In genomic region chr4:133174361-133174760, GRCm38 (mm10) we compare ENCODE assay signal across 11 mouse cellular contexts. TPM values are rescaled to one million over a fixed set of nuclear protein-coding genes. Genes with fewer than 3 reads are reported as not detected.
DNase-seq lines count a peak whose midpoint lies in the region; ATAC-seq and TF ChIP-seq lines count a peak whose summit lies in the region.
"Had no signal": no experiment of that assay in that cellular context is flagged by ENCODE, and none has a peak within 500 bp of the region (broad histone marks: within the 10 kb centered on the region; RNA-seq: fewer than 3 reads in every experiment).

No protein-coding gene starts in this region.

- intact Hi-C loops in gastrocnemius, adult 2 months (cut with DNase I), result loop anchor here (2.0 kb wide), 1 partner anchor 42 kb away; no protein-coding TSS in a partner anchor

- peaks cover 7% of the 10 kb centered on the region for H3K36me3 ChIP-seq in heart, embryonic 15.5 days
- H3K36me3 ChIP-seq in lung, postnatal 0 days (ENCODE audit: insufficient read depth, low read length), result peaks cover 18% of the 10 kb centered on the region; the same call in 1 of the 2 replicates

- no peak for DNase-seq in gastrocnemius, adult 2 months
- DNase-seq in gastrocnemius, postnatal 25 days, result no peak
- DNase-seq in B cell, adult 2 months, result peak; percentile 33 to 34
- peak; percentile 81 for DNase-seq in lung, postnatal 0 days (ENCODE audit: low spot score)
- no peak for DNase-seq in cerebellum, adult 11-12 months
- DNase-seq in adrenal gland, adult 18-20 months (ENCODE audit: low spot score in 2 of 2), result no peak
- DNase-seq in urinary bladder, postnatal 36 days (ENCODE audit: low spot score in 2 of 2), result no peak
- DNase-seq: cerebellum, adult 9-10 months had no signal

- TF ChIP-seq CTCF in gastrocnemius, adult 2 months (IDR thresholded peaks at IDR 0.05), result no peak
- no peak for TF ChIP-seq CTCF in lung, postnatal 0 days (IDR thresholded peaks at IDR 0.05)

- peak overlapping the region; percentile 51 for H3K4me3 ChIP-seq in gastrocnemius, adult 2 months
- H3K4me3 ChIP-seq in heart, embryonic 15.5 days, result no peak overlapping the region
- no peak overlapping the region for H3K4me3 ChIP-seq in lung, postnatal 0 days (ENCODE audit: low read depth, low read length)
- H3K4me3 ChIP-seq: myocyte had no signal

- 25% methylated on average over 4 of the region's 4 CpGs for WGBS in heart, embryonic 15.5 days
- 30% methylated on average over 4 of the region's 4 CpGs for WGBS in lung, postnatal 0 days

- no peak for ATAC-seq in heart, embryonic 15.5 days (replicated peaks; ENCODE audit: insufficient number of reproducible peaks, insufficient read depth, low FRiP score, low read depth)
- peak; percentile 43 for ATAC-seq in lung, postnatal 0 days
- ATAC-seq: hindbrain, embryonic 16.5 days had no signal

- no peaks in the 10 kb centered on the region for H3K27me3 ChIP-seq in heart, embryonic 15.5 days
- no peaks in the 10 kb centered on the region for H3K27me3 ChIP-seq in lung, postnatal 0 days (replicated peaks; ENCODE audit: insufficient read depth, low read length)

- peak overlapping the region; percentile 37 for H3K4me2 ChIP-seq in heart, embryonic 15.5 days
- H3K4me2 ChIP-seq in lung, postnatal 0 days (replicated peaks; ENCODE audit: low read depth, low read length), result peak overlapping the region; percentile 15

- peak overlapping the region; percentile 81 for H3K27ac ChIP-seq in gastrocnemius, adult 2 months
- peak overlapping the region; percentile 72 for H3K27ac ChIP-seq in heart, embryonic 15.5 days
- H3K27ac ChIP-seq in lung, postnatal 0 days (ENCODE audit: low read length), result peak overlapping the region; percentile 76

- peak; percentile 91 for TF ChIP-seq EP300 in lung, postnatal 0 days (IDR thresholded peaks at IDR 0.05)

- no peaks in the 10 kb centered on the region for H3K9me3 ChIP-seq in heart, embryonic 15.5 days (replicated peaks)
- no peaks in the 10 kb centered on the region for H3K9me3 ChIP-seq in lung, postnatal 0 days (ENCODE audit: low read length)

- peaks cover 72% of the 10 kb centered on the region for H3K4me1 ChIP-seq in heart, embryonic 15.5 days (replicated peaks)
- H3K4me1 ChIP-seq in lung, postnatal 0 days (ENCODE audit: insufficient read depth, low read depth, low read length), result peaks cover 22% of the 10 kb centered on the region

- H3K9ac ChIP-seq in heart, embryonic 15.5 days, result no peak overlapping the region
- H3K9ac ChIP-seq in lung, postnatal 0 days (replicated peaks; ENCODE audit: low read depth), result no peak overlapping the region

RNA-seq across cellular contexts. Expression of gene Cd164l2, which starts 37.6 kb away (rescaled TPM):
- under 1 TPM in 1 of 2 experiments, not detected in 1; 0.26 TPM for total RNA-seq in gastrocnemius, adult 2 months (2021)
- total RNA-seq in gastrocnemius, postnatal 25 days (2021), result not detected
- polyA plus RNA-seq in heart, embryonic 15.5 days (2015; fragmentation: Nextera tagmentation; extraction: Ambion mirVana), result 0.28 and 1.7 TPM in 2 replicates
- 8.7 and 10.3 TPM in 2 replicates for polyA plus RNA-seq in lung, postnatal 0 days (2015; fragmentation: Nextera tagmentation; extraction: Ambion mirVana)
- 1 to 10 TPM; 1.1 to 2.6 TPM for total RNA-seq in adrenal gland, adult 18-20 months (2021)

RNA-seq across cellular contexts. Expression of gene Gpr3, which starts 38.0 kb away (rescaled TPM):
- not detected for total RNA-seq in gastrocnemius, adult 2 months (2021)
- total RNA-seq in gastrocnemius, postnatal 25 days (2021), result not detected
- polyA plus RNA-seq in heart, embryonic 15.5 days (2015; fragmentation: Nextera tagmentation; extraction: Ambion mirVana), result 0.05 and 0.34 TPM in 2 replicates
- polyA plus RNA-seq in lung, postnatal 0 days (2015; fragmentation: Nextera tagmentation; extraction: Ambion mirVana), result not detected in 2 replicates
- total RNA-seq in adrenal gland, adult 18-20 months (2021), result 1 to 10 TPM in 1 of 2 experiments, under 1 TPM in 1; 0.26 to 1.2 TPM

RNA-seq across cellular contexts. Expression of gene Wasf2, which starts 44.1 kb away (rescaled TPM):
- total RNA-seq in gastrocnemius, adult 2 months (2021), result 10 to 100 TPM; 34.9 to 35.6 TPM
- total RNA-seq in gastrocnemius, postnatal 25 days (2021), result 10 to 100 TPM; 33.8 to 39.7 TPM
- polyA plus RNA-seq in heart, embryonic 15.5 days (2015; fragmentation: Nextera tagmentation; extraction: Ambion mirVana), result 67.3 and 72.8 TPM in 2 replicates
- 149 and 153 TPM in 2 replicates for polyA plus RNA-seq in lung, postnatal 0 days (2015; fragmentation: Nextera tagmentation; extraction: Ambion mirVana)
- total RNA-seq in adrenal gland, adult 18-20 months (2021), result 100 to 1,000 TPM in 1 of 2 experiments, 10 to 100 TPM in 1; 97.5 to 102 TPM

Comparison
In these comparisons a context has a peak if more than half of its experiments do, and no peak if none do; other contexts are left out.
1. DNase-seq: peak in B cell, adult 2 months (2 of 2) and lung, postnatal 0 days (single experiment); none in gastrocnemius, adult 2 months (single experiment), gastrocnemius, postnatal 25 days (single experiment), cerebellum, adult 11-12 months (single experiment), adrenal gland, adult 18-20 months (0 of 2) and urinary bladder, postnatal 36 days (0 of 2).
2. Peak in every context shown above with its lines, with median percentiles within 50 percentile points of each other: H3K27ac ChIP-seq.